Mouse (Mus musculus): ENCODE results near the gene Sidt1.

DNA sequence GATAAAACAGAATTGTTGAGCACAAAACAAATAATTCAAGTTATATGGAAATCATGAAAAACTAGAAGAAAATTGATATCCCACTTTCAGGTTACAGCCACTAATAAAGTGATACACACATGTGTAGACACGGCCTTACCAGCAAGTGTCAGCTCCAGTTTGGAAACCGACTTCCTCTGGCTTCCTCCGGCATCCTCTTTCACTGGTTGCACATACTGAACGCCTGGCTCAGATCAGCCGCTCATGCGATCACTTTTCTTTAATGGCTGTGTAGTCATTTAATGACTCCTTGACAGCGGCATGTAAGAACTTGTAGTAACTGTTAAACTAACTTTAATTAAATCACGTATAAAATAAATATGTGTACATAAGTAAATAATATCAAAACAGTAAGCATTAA lies 127.0 kb downstream of the Sidt1 start:
- TF ChIP-seq CTCF (conservative IDR thresholded peaks at IDR 0.05; ENCODE audit: low read length) (no peak), POU5F1 (IDR thresholded peaks at IDR 0.05; ENCODE audit: borderline replicate concordance, low read length) (no peak), NANOG (IDR thresholded peaks at IDR 0.05; ENCODE audit: borderline replicate concordance, low read length) (no peak)

Measured in E14TG2a.4 (cell line).